Mouse (Mus musculus) liver, postnatal 0 days (tissue): ENCODE data around the gene Adam19.

ENCODE experiments used
- CTCF ChIP-seq: sonication (generic); IDR thresholded peaks from 2 replicates; pipeline ENCODE4 v1.5.1; 2016; ENCODE audit warnings: antibody characterized with exemption, low read depth
- EP300 ChIP-seq: IDR thresholded peaks from 2 replicates; pipeline ENCODE4 v1.6.1; 2016; ENCODE audit warnings: antibody characterized with exemption, low read depth, mild to moderate bottlenecking

GRCm38 (mm10) chr11:46064767-46065166, 9.0 kb downstream of the Adam19 start:
- TF ChIP-seq EP300, result no peak
- TF ChIP-seq CTCF, result no peak
